Mouse (Mus musculus): ENCODE measurements at regions not wholly inside any gene's neighbourhood (a gene's known extent, or its start where the extent isn't known, plus 50 kb on each side); places are given as distances from the start of the nearest gene placed in this dataset.

GRCm38 (mm10) chr8:115402471-115403197 is 305.0 kb downstream of the Maf start:
- Histone ChIP-seq H3K27ac (ENCODE audit: low read length) (no peak overlapping the region), H3K9me3 (ENCODE audit: low read length) (peaks cover 6% of the 10 kb centered on the region), H3K27me3 (ENCODE audit: insufficient read depth, low read length) (no peaks in the 10 kb centered on the region), H3K9ac (replicated peaks; ENCODE audit: low read length) (no peak overlapping the region), H3K4me2 (replicated peaks; ENCODE audit: low read depth, low read length) (no peak overlapping the region), H3K36me3 (ENCODE audit: insufficient read depth, low read length) (no peaks in the 10 kb centered on the region), H3K4me3 (ENCODE audit: low read length) (no peak overlapping the region), H3K4me1 (ENCODE audit: insufficient read depth, low read length) (no peaks in the 10 kb centered on the region)
- ATAC-seq (ENCODE audit: low FRiP score, low TSS enrichment), result no peak
- 54% methylated on average over 10 of the region's 10 CpGs for WGBS

Data from kidney, embryonic 16.5 days (tissue).